Mouse (Mus musculus) skeletal muscle tissue, postnatal 0 days (tissue): Measurements from ENCODE around the gene Olfr1006. TPM values are rescaled to one million over a fixed set of nuclear protein-coding genes. Genes with fewer than 3 reads are reported as not detected.

Experiments used
- polyA plus RNA-seq: library from polyadenylated mRNA; unstranded; fragments of >200 nt; fragmentation: Nextera tagmentation; extraction: Ambion mirVana; gene quantifications from 2 replicates; pipeline ENCODE4 v1.2.1, GENCODE M21; 2015

Gene Olfr1006
- polyA plus RNA-seq = not detected in 2 replicates

DNA sequence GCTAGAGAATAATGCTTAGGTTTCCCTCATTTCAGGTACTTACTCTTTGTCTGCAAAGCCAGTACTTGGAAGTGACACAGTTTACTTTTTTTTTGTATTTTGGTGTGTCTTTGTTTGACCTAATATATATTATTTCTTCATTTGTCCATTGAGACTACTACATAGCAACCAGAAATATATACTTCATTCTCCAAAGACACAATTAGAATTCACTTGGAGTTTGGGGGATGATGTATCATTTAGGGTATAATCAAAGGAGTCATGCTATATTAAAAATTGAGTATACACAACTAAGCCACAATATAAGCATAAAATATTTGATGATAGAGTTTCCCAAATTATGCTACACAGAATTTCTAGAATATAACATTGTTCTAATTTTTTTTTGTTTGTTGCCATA, at the start of gene Olfr1006:
Gene Olfr1006 (minus strand): TSS at position 101 of the 400 bp plus-strand sequence.

DNA sequence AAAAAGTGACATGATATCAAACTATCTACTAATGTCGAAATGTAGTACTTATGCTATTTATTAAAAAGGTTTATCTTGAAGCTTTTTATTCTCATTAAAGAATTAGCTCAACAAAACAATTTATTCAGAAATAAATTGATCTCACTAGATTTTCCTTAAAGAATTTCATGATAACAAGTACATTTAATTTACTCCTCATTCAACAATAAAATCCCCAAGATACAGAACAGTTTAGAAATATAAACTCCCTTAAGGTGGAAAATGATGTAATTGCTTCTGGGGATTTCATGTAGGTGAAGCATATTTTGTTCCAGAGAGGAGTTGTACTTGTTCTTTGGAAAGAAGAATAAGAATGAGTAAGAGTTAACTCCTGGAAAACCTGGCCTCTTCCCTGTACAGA, 36.6 kb upstream of the Olfr1006 start, which contains the start of gene Olfr1009:
Gene Olfr1009 (plus strand): TSS at position 301 of the 400 bp plus-strand sequence.

DNA sequence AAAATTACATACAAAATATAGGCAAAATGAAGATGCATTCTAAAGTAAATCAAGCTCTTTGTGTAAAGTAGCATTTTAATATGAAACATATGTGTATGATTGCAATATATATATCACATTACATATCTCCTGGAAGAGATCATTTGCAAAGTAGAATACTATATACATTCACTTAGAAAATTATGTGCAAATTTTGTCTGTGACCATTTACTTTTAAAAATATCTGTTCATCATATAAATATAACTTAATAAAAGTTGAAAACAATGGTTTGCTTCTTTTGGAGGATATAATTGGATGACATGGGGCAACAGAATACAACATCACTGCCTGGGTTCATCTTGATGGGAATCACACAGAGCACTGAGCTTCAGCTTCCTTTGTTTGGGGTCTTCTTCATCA, 10.6 kb upstream of the Olfr1006 start, which contains the start of gene Olfr1008:
Gene Olfr1008 (plus strand): TSS at position 301 of the 400 bp plus-strand sequence.

DNA sequence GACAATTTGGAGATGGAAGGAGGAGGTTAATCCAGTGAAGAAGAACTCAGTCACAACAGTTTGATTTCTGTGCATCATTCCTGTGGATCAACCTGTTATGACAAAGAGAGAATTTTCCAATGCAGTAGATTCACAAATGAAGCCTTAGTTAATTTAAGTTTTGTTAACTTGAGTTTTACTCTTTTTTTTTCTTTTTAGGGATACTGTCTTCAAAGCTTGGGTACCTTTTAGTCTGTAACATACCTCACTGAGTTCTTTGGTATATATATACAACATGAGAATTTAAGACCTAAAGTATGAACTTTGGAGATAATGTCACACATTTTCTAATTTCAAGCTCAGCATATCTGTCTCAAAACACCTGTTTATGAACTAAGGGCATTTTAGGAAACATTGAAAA, 14.2 kb downstream of the Olfr1006 start, which contains the start of gene Olfr154:
Gene Olfr154 (minus strand): TSS at position 101 of the 400 bp plus-strand sequence.

DNA sequence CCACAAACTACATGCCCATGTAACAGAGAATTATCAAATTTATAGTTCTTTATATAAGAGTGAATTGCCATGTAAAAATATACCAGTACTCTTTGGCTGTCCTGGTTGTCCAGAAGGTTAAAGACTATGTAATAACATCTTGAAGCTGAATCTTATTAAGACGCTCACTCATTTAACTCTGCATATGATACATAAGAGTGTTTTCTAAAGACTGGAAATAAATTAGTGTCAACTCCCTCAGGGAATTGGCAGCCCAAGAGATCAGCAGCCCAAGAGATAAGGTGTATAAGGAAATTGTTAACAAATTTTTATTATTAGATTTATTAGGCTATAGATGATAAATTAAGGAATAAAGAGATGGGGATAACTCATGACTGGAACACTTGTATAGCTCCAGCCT, 28.0 kb downstream of the Olfr1006 start, which contains the start of gene Olfr1002:
Gene Olfr1002 (minus strand): TSS at position 101 of the 400 bp plus-strand sequence.

Other genes starting within 250 kb of the Olfr1006 start
- gene Olfr994, start 242.3 kb downstream of the Olfr1006 start, polyA plus RNA-seq = not detected in 2 replicates
- gene Olfr995, start 235.1 kb downstream of the Olfr1006 start, polyA plus RNA-seq = not detected in 2 replicates
- 0.17 and 0.94 TPM in 2 replicates for gene 4833423E24Rik, start 159.7 kb downstream of the Olfr1006 start, polyA plus RNA-seq
- gene Olfr996, start 99.6 kb downstream of the Olfr1006 start, polyA plus RNA-seq = not detected in 2 replicates
- not detected in 2 replicates for gene Olfr998, start 89.8 kb downstream of the Olfr1006 start, polyA plus RNA-seq
- gene Olfr1000, start 66.9 kb downstream of the Olfr1006 start, polyA plus RNA-seq = not detected in 2 replicates
- not detected in 2 replicates for gene Olfr1002, start 28.1 kb downstream of the Olfr1006 start, polyA plus RNA-seq
- gene Olfr154, start 14.3 kb downstream of the Olfr1006 start, polyA plus RNA-seq = not detected in 2 replicates
- gene Olfr1008, start 10.7 kb upstream of the Olfr1006 start, polyA plus RNA-seq = not detected in 2 replicates
- not detected in 2 replicates for gene Olfr1009, start 36.7 kb upstream of the Olfr1006 start, polyA plus RNA-seq
- not detected in 2 replicates for gene Olfr1012, start 84.0 kb upstream of the Olfr1006 start, polyA plus RNA-seq
- gene Olfr1013, start 88.3 kb upstream of the Olfr1006 start, polyA plus RNA-seq = not detected in 2 replicates
- gene Olfr1014, start 93.9 kb upstream of the Olfr1006 start, polyA plus RNA-seq = not detected in 2 replicates
- gene Olfr1015, start 103.2 kb upstream of the Olfr1006 start, polyA plus RNA-seq = not detected in 2 replicates
- gene Olfr1016, start 123.8 kb upstream of the Olfr1006 start, polyA plus RNA-seq = not detected in 2 replicates
- gene Olfr1018, start 139.7 kb upstream of the Olfr1006 start, polyA plus RNA-seq = not detected in 2 replicates
- gene Olfr1019, start 166.7 kb upstream of the Olfr1006 start, polyA plus RNA-seq = not detected in 2 replicates
- not detected in 2 replicates for gene Olfr1020, start 168.3 kb upstream of the Olfr1006 start, polyA plus RNA-seq
- not detected in 2 replicates for gene Olfr1022, start 189.8 kb upstream of the Olfr1006 start, polyA plus RNA-seq
- not detected in 2 replicates for gene Olfr1023, start 206.9 kb upstream of the Olfr1006 start, polyA plus RNA-seq
- gene Olfr1024, start 226.3 kb upstream of the Olfr1006 start, polyA plus RNA-seq = not detected in 2 replicates
- not detected in 2 replicates for gene Olfr1025-ps1, start 236.4 kb upstream of the Olfr1006 start, polyA plus RNA-seq
- not detected in 2 replicates for gene Olfr1026, start 242.8 kb upstream of the Olfr1006 start, polyA plus RNA-seq